Mouse (Mus musculus) cerebellum, adult 2 months (tissue): ENCODE results near the gene Arhgap10. TPM values are rescaled to one million over a fixed set of nuclear protein-coding genes. Genes with fewer than 3 reads are reported as not detected.

Experiments
- DNase-seq, 2 experiments: peaks; one replicate each; pipeline ENCODE4 v3.0.0; 2021
- H3K27ac ChIP-seq: fragments of 200-500 bp; 2 replicates; pipeline ENCODE4 v1.5.1; 2012; ENCODE audit warnings: low read length, control low read depth, inconsistent platforms; ENCODE audit not compliant: insufficient read depth
- H3K27me3 ChIP-seq: fragments of 200-500 bp; 2 replicates; pipeline ENCODE4 v1.6.1; 2012; ENCODE audit warnings: inconsistent platforms, mild to moderate bottlenecking, low read length, moderate library complexity; ENCODE audit not compliant: control insufficient read depth, insufficient read depth
- H3K4me1 ChIP-seq: fragments of 200-500 bp; 2 replicates; pipeline ENCODE4 v1.6.1; 2011; ENCODE audit warnings: low read length; ENCODE audit not compliant: control insufficient read depth, insufficient read depth
- H3K4me3 ChIP-seq: fragments of 200-500 bp; replicated peaks from 2 replicates; pipeline ENCODE3; 2011; ENCODE audit warnings: mild to moderate bottlenecking, low read depth, low read length, control low read depth; ENCODE audit not compliant: insufficient read depth
- CTCF ChIP-seq: fragments of 200-500 bp; IDR thresholded peaks from 2 replicates; pipeline ENCODE4 v1.5.1; 2011; ENCODE audit warnings: low read depth, mild to moderate bottlenecking, control low read depth, low read length, moderate library complexity, borderline replicate concordance; ENCODE audit not compliant: insufficient read depth
- POLR2A ChIP-seq: fragments of 200-500 bp; IDR thresholded peaks from 2 replicates; pipeline ENCODE4 v1.6.1; 2011; ENCODE audit warnings: low read length, control low read depth, borderline replicate concordance; ENCODE audit not compliant: insufficient read depth
- whole genome bisulfite sequencing: fragments of 180-500 bp; shearing (Covaris S2); methylation state at CpG from one replicate; pipeline ENCODE4 v1.1.7; 2018; 5-methylcytosine and 5-hydroxymethylcytosine counted together
- polyA plus RNA-seq: library from polyadenylated mRNA; depleted of rRNA; stranded (reverse); fragments of >200 nt; gene quantifications from 2 replicates; pipeline ENCODE4 v1.2.3, GENCODE M21; 2012

Arhgap10 gene
- polyA plus RNA-seq, 1 experiment = 12.5 TPM

- Histone ChIP-seq H3K27ac (no peak overlapping the region), H3K4me3 (no peak overlapping the region), H3K4me1 (peaks cover 8% of the 10 kb centered on the region), H3K27me3 (no peaks in the 10 kb centered on the region)
- TF ChIP-seq POLR2A = no peak
- no peak for TF ChIP-seq CTCF
- 96% methylated on average over 2 of the region's 2 CpGs for WGBS
- DNase-seq = no peak
These were observed 20.3 kb downstream of the Arhgap10 start for GRCm38 (mm10) chr8:77497442-77497841.

GRCm38 (mm10) chr8:77496253-77496652 is 21.5 kb downstream of the Arhgap10 start:
- DNase-seq = no peak
- no peak overlapping the region for H3K4me3 ChIP-seq
- 88% methylated on average over 1 of the region's 1 CpGs for WGBS
- no peak for TF ChIP-seq POLR2A
- no peak for TF ChIP-seq CTCF
- H3K27ac ChIP-seq = no peak overlapping the region
- H3K27me3 ChIP-seq = no peaks in the 10 kb centered on the region
- peaks cover 8% of the 10 kb centered on the region for H3K4me1 ChIP-seq

GRCm38 (mm10) chr8:77494376-77495328 is 23.1 kb downstream of the Arhgap10 start:
- no peak for DNase-seq
- Histone ChIP-seq H3K27me3 (no peaks in the 10 kb centered on the region), H3K4me1 (peaks cover 8% of the 10 kb centered on the region), H3K4me3 (no peak overlapping the region), H3K27ac (no peak overlapping the region)
- 63% methylated on average over 10 of the region's 10 CpGs for WGBS
- no peak for TF ChIP-seq POLR2A
- no peak for TF ChIP-seq CTCF

- Histone ChIP-seq H3K27me3 (no peaks in the 10 kb centered on the region), H3K27ac (no peak overlapping the region), H3K4me3 (no peak overlapping the region), H3K4me1 (peaks cover 15% of the 10 kb centered on the region)
- WGBS = 77% methylated on average over 5 of the region's 5 CpGs
- DNase-seq = no peak
- TF ChIP-seq CTCF = no peak
- no peak for TF ChIP-seq POLR2A
These were observed 25.2 kb downstream of the Arhgap10 start for GRCm38 (mm10) chr8:77492356-77493058.

GRCm38 (mm10) chr8:77491231-77491923 is 26.4 kb downstream of the Arhgap10 start:
- Histone ChIP-seq H3K4me3 (no peak overlapping the region), H3K27ac (no peak overlapping the region), H3K4me1 (peaks cover 23% of the 10 kb centered on the region), H3K27me3 (no peaks in the 10 kb centered on the region)
- TF ChIP-seq CTCF = no peak
- no peak for TF ChIP-seq POLR2A
- WGBS = 94% methylated on average over 10 of the region's 10 CpGs
- DNase-seq = no peak

GRCm38 (mm10) chr8:77490095-77490781 is 27.5 kb downstream of the Arhgap10 start:
- Histone ChIP-seq H3K4me3 (no peak overlapping the region), H3K4me1 (peaks cover 28% of the 10 kb centered on the region), H3K27ac (no peak overlapping the region), H3K27me3 (no peaks in the 10 kb centered on the region)
- no peak for DNase-seq
- no peak for TF ChIP-seq POLR2A
- TF ChIP-seq CTCF = no peak
- WGBS = 66% methylated on average over 4 of the region's 4 CpGs

- WGBS = 96% methylated on average over 6 of the region's 6 CpGs
- peaks cover 33% of the 10 kb centered on the region for H3K4me1 ChIP-seq
- no peak overlapping the region for H3K4me3 ChIP-seq
- H3K27ac ChIP-seq = no peak overlapping the region
- TF ChIP-seq POLR2A = no peak
- TF ChIP-seq CTCF = no peak
- DNase-seq = no peak
- H3K27me3 ChIP-seq = no peaks in the 10 kb centered on the region
These were observed 28.5 kb downstream of the Arhgap10 start for GRCm38 (mm10) chr8:77489235-77489634.
